Mouse (Mus musculus) lung, embryonic 15.5 days (tissue): ENCODE results near the gene Cdh15. TPM values are rescaled to one million over a fixed set of nuclear protein-coding genes. Genes with fewer than 3 reads are reported as not detected.

Source experiments
- ATAC-seq: fragments of 200-750 bp; cut with Nextera tagmentation; 2 replicates; pipeline ENCODE4 v1.8.0; 2017; ENCODE audit warnings: moderate number of reproducible peaks, borderline replicate concordance; ENCODE audit not compliant: low FRiP score, low TSS enrichment; ENCODE audit errors: extremely low read depth
- H3K27ac ChIP-seq: fragments of 300-500 bp; sonication (generic); 2 replicates; pipeline ENCODE4 v1.5.1; 2015; ENCODE audit warnings: moderate library complexity, mild to moderate bottlenecking, inconsistent platforms
- H3K27me3 ChIP-seq: fragments of 300-500 bp; sonication (generic); 2 replicates; pipeline ENCODE4 v1.6.1; 2015; ENCODE audit warnings: inconsistent platforms
- H3K36me3 ChIP-seq: fragments of 300-500 bp; sonication (generic); 2 replicates; pipeline ENCODE4 v1.6.1; 2015; ENCODE audit warnings: inconsistent platforms
- H3K4me1 ChIP-seq: fragments of 300-500 bp; sonication (generic); 2 replicates; pipeline ENCODE4 v1.6.1; 2015; ENCODE audit warnings: inconsistent platforms
- H3K4me2 ChIP-seq: fragments of 300-500 bp; sonication (generic); 2 replicates; pipeline ENCODE4 v1.6.1; 2015; ENCODE audit warnings: inconsistent platforms, mild to moderate bottlenecking, moderate library complexity
- H3K4me3 ChIP-seq: fragments of 300-500 bp; sonication (generic); 2 replicates; pipeline ENCODE4 v1.5.1; 2015; ENCODE audit warnings: mild to moderate bottlenecking, inconsistent platforms
- H3K9ac ChIP-seq: fragments of 300-500 bp; sonication (generic); 2 replicates; pipeline ENCODE4 v1.6.1; 2015; ENCODE audit warnings: inconsistent platforms
- H3K9me3 ChIP-seq: fragments of 300-500 bp; sonication (generic); 2 replicates; pipeline ENCODE4 v1.6.1; 2016; ENCODE audit warnings: inconsistent platforms
- WGBS: fragments of 180-500 bp; shearing (Covaris S2); methylation state at CpG from one replicate; pipeline ENCODE4 v1.1.7; 2015; 5-methylcytosine and 5-hydroxymethylcytosine counted together
- polyA plus RNA-seq: library from polyadenylated mRNA; unstranded; fragments of >200 nt; fragmentation: Nextera tagmentation; extraction: Ambion mirVana; gene quantifications from 2 replicates; pipeline ENCODE4 v1.2.1, GENCODE M21; 2015

Cdh15 gene
- polyA plus RNA-seq: 0.11 and 0.43 TPM in 2 replicates

GRCm38 (mm10) chr8:122847829-122848561 is at the start of gene Cdh15:
Gene Cdh15, plus strand, starts transcription at chr8:122847966.
- 11% methylated on average over 18 of the region's 18 CpGs for WGBS
- no peak within 1 kb of the TSS for H3K4me2 ChIP-seq
- H3K27me3 ChIP-seq: no peaks in the 10 kb centered on the region; the same call in 1 of the 2 replicates
- H3K4me3 ChIP-seq: no peak within 1 kb of the TSS
- H3K27ac ChIP-seq: no peak within 1 kb of the TSS
- peak; percentile 80 for ATAC-seq
- H3K9ac ChIP-seq: no peak within 1 kb of the TSS
- no peaks in the 10 kb centered on the region for H3K9me3 ChIP-seq
- H3K36me3 ChIP-seq: no peaks in the 10 kb centered on the region
- peaks cover 16% of the 10 kb centered on the region for H3K4me1 ChIP-seq

- H3K4me2 ChIP-seq: no peak overlapping the region
- H3K27me3 ChIP-seq: no peaks in the 10 kb centered on the region
- H3K36me3 ChIP-seq: no peaks in the 10 kb centered on the region
- no peak for ATAC-seq
- H3K4me1 ChIP-seq: no peaks in the 10 kb centered on the region
- WGBS: 45% methylated on average over 15 of the region's 15 CpGs
- no peak overlapping the region for H3K4me3 ChIP-seq
- no peak overlapping the region for H3K9ac ChIP-seq
- no peaks in the 10 kb centered on the region for H3K9me3 ChIP-seq
- no peak overlapping the region for H3K27ac ChIP-seq
These were observed 43.6 kb upstream of the Cdh15 start for GRCm38 (mm10) chr8:122803906-122804761.

GRCm38 (mm10) chr8:122805349-122805748 is 42.4 kb upstream of the Cdh15 start:
- no peak overlapping the region for H3K9ac ChIP-seq
- no peaks in the 10 kb centered on the region for H3K9me3 ChIP-seq
- H3K4me3 ChIP-seq: no peak overlapping the region
- WGBS: 55% methylated on average over 3 of the region's 3 CpGs
- ATAC-seq: no peak
- no peaks in the 10 kb centered on the region for H3K4me1 ChIP-seq
- H3K4me2 ChIP-seq: no peak overlapping the region
- no peaks in the 10 kb centered on the region for H3K36me3 ChIP-seq
- no peaks in the 10 kb centered on the region for H3K27me3 ChIP-seq
- no peak overlapping the region for H3K27ac ChIP-seq

GRCm38 (mm10) chr8:122806956-122807538 is 40.7 kb upstream of the Cdh15 start:
- Histone ChIP-seq H3K27ac (no peak overlapping the region), H3K36me3 (no peaks in the 10 kb centered on the region), H3K4me2 (no peak overlapping the region), H3K27me3 (no peaks in the 10 kb centered on the region), H3K9me3 (no peaks in the 10 kb centered on the region), H3K4me1 (no peaks in the 10 kb centered on the region), H3K9ac (no peak overlapping the region), H3K4me3 (no peak overlapping the region)
- 56% methylated on average over 7 of the region's 7 CpGs for WGBS
- no peak for ATAC-seq

- 88% methylated on average over 4 of the region's 4 CpGs for WGBS
- no peaks in the 10 kb centered on the region for H3K4me1 ChIP-seq
These were observed 39.9 kb upstream of the Cdh15 start for GRCm38 (mm10) chr8:122807907-122808306.

GRCm38 (mm10) chr8:122810376-122810775 is 37.4 kb upstream of the Cdh15 start:
- Histone ChIP-seq H3K27me3 (no peaks in the 10 kb centered on the region), H3K36me3 (no peaks in the 10 kb centered on the region), H3K4me1 (no peaks in the 10 kb centered on the region), H3K4me3 (no peak overlapping the region), H3K9me3 (no peaks in the 10 kb centered on the region), H3K4me2 (no peak overlapping the region), H3K9ac (no peak overlapping the region), H3K27ac (no peak overlapping the region)
- WGBS: 74% methylated on average over 8 of the region's 8 CpGs
- no peak for ATAC-seq

More at GRCm38 (mm10) chr8:122807907-122808306, 39.9 kb upstream of the Cdh15 start:
- Histone ChIP-seq H3K9me3 (no peaks in the 10 kb centered on the region), H3K27me3 (no peaks in the 10 kb centered on the region), H3K27ac (no peak overlapping the region), H3K9ac (no peak overlapping the region), H3K36me3 (no peaks in the 10 kb centered on the region), H3K4me3 (no peak overlapping the region), H3K4me2 (no peak overlapping the region)
- ATAC-seq: no peak

GRCm38 (mm10) chr8:122811870-122812494 is 35.8 kb upstream of the Cdh15 start:
- WGBS: 71% methylated on average over 16 of the region's 16 CpGs
- Histone ChIP-seq H3K9ac (no peak overlapping the region), H3K36me3 (no peaks in the 10 kb centered on the region), H3K27ac (no peak overlapping the region), H3K4me3 (no peak overlapping the region), H3K9me3 (no peaks in the 10 kb centered on the region), H3K4me2 (no peak overlapping the region), H3K4me1 (no peaks in the 10 kb centered on the region), H3K27me3 (no peaks in the 10 kb centered on the region)
- ATAC-seq: no peak

- 76% methylated on average over 14 of the region's 14 CpGs for WGBS
- Histone ChIP-seq H3K36me3 (no peaks in the 10 kb centered on the region), H3K9ac (no peak overlapping the region), H3K4me3 (no peak overlapping the region), H3K4me1 (no peaks in the 10 kb centered on the region), H3K9me3 (no peaks in the 10 kb centered on the region), H3K27ac (no peak overlapping the region), H3K4me2 (no peak overlapping the region), H3K27me3 (no peaks in the 10 kb centered on the region)
- ATAC-seq: no peak
These were observed 35.0 kb upstream of the Cdh15 start for GRCm38 (mm10) chr8:122812610-122813250.

GRCm38 (mm10) chr8:122814608-122815007 is 33.2 kb upstream of the Cdh15 start:
- Histone ChIP-seq H3K27ac (no peak overlapping the region), H3K9me3 (no peaks in the 10 kb centered on the region), H3K4me3 (no peak overlapping the region), H3K36me3 (no peaks in the 10 kb centered on the region), H3K9ac (no peak overlapping the region), H3K4me1 (no peaks in the 10 kb centered on the region), H3K27me3 (no peaks in the 10 kb centered on the region), H3K4me2 (no peak overlapping the region)
- no peak for ATAC-seq
- WGBS: 45% methylated on average over 7 of the region's 7 CpGs

- no peaks in the 10 kb centered on the region for H3K27me3 ChIP-seq
- H3K4me1 ChIP-seq: no peaks in the 10 kb centered on the region
- no peaks in the 10 kb centered on the region for H3K9me3 ChIP-seq
- no peak overlapping the region for H3K27ac ChIP-seq
- ATAC-seq: no peak
- WGBS: 85% methylated on average over 6 of the region's 6 CpGs
- H3K9ac ChIP-seq: no peak overlapping the region
- no peaks in the 10 kb centered on the region for H3K36me3 ChIP-seq
- no peak overlapping the region for H3K4me3 ChIP-seq
- H3K4me2 ChIP-seq: no peak overlapping the region
These were observed 30.8 kb upstream of the Cdh15 start for GRCm38 (mm10) chr8:122816965-122817364.

GRCm38 (mm10) chr8:122817724-122818496 is 29.9 kb upstream of the Cdh15 start:
- WGBS: 31% methylated on average over 13 of the region's 13 CpGs
- no peak for ATAC-seq

More at GRCm38 (mm10) chr8:122817724-122818496, 29.9 kb upstream of the Cdh15 start:
- Histone ChIP-seq H3K9me3 (no peaks in the 10 kb centered on the region), H3K4me3 (no peak overlapping the region), H3K27ac (no peak overlapping the region), H3K36me3 (no peaks in the 10 kb centered on the region), H3K4me1 (no peaks in the 10 kb centered on the region), H3K4me2 (no peak overlapping the region), H3K9ac (no peak overlapping the region), H3K27me3 (no peaks in the 10 kb centered on the region)
